Mouse (Mus musculus) right cerebral cortex, postnatal 36 days (tissue): ENCODE data around the gene Abr.

Source experiments
- DNase-seq, 2 experiments: peaks; one replicate each; pipeline ENCODE4 v3.0.0; 2022; ENCODE audit warnings: low spot score in 2 of 2, mixed read lengths in 1 of 2

The Abr gene

GRCm38 (mm10) chr11:76413202-76413601 is 208.9 kb downstream of the Abr start:
- no peak for DNase-seq

GRCm38 (mm10) chr11:76410826-76411225 is 211.3 kb downstream of the Abr start:
- peak in 1 of 2 experiments; percentile 45 for DNase-seq

- DNase-seq: peak; percentile 97 to 98
Observed at GRCm38 (mm10) chr11:76406702-76407583, 215.2 kb downstream of the Abr start, which contains the start of gene Timm22. Gene Timm22, plus strand, starts transcription at chr11:76406952.

GRCm38 (mm10) chr11:76405626-76406264 is 216.4 kb downstream of the Abr start:
- DNase-seq: no peak

- no peak for DNase-seq
Observed at GRCm38 (mm10) chr11:76405113-76405512, 217.0 kb downstream of the Abr start.

GRCm38 (mm10) chr11:76401398-76401797 is 220.7 kb downstream of the Abr start:
- DNase-seq: no peak

GRCm38 (mm10) chr11:76399587-76400330 is 222.4 kb downstream of the Abr start:
- DNase-seq: no peak

GRCm38 (mm10) chr11:76398798-76399586 is 223.1 kb downstream of the Abr start, which contains the start of gene Nxn:
Gene Nxn, minus strand, starts transcription at chr11:76399140.
- DNase-seq: peak; percentile 60 to 72

- no peak for DNase-seq
Observed at GRCm38 (mm10) chr11:76398312-76398797, 223.8 kb downstream of the Abr start.

GRCm38 (mm10) chr11:76397650-76398311 is 224.3 kb downstream of the Abr start:
- no peak for DNase-seq

GRCm38 (mm10) chr11:76392996-76393395 is 229.1 kb downstream of the Abr start:
- no peak for DNase-seq

GRCm38 (mm10) chr11:76392532-76392931 is 229.6 kb downstream of the Abr start:
- DNase-seq: no peak

GRCm38 (mm10) chr11:76388711-76389110 is 233.4 kb downstream of the Abr start:
- no peak for DNase-seq

- DNase-seq: no peak
Observed at GRCm38 (mm10) chr11:76387097-76387496, 235.0 kb downstream of the Abr start.

- DNase-seq: no peak
Observed at GRCm38 (mm10) chr11:76385746-76386145, 236.4 kb downstream of the Abr start.

- DNase-seq: no peak
Observed at GRCm38 (mm10) chr11:76385017-76385416, 237.1 kb downstream of the Abr start.

- DNase-seq: no peak
Observed at GRCm38 (mm10) chr11:76384307-76384706, 237.8 kb downstream of the Abr start.

GRCm38 (mm10) chr11:76382711-76383324 is 239.3 kb downstream of the Abr start:
- DNase-seq: no peak

- no peak for DNase-seq
Observed at GRCm38 (mm10) chr11:76381201-76381885, 240.8 kb downstream of the Abr start.
